Mouse (Mus musculus) lung, adult 2 months (tissue): ENCODE results near the gene Nr6a1.

Source experiments
- CTCF ChIP-seq: fragments of 200-500 bp; IDR thresholded peaks from 2 replicates; pipeline ENCODE4 v1.5.1; 2011; ENCODE audit warnings: mild to moderate bottlenecking, low read length, control low read depth; ENCODE audit not compliant: insufficient read depth
- POLR2A ChIP-seq: fragments of 200-500 bp; IDR thresholded peaks from 2 replicates; pipeline ENCODE4 v1.6.1; 2011; ENCODE audit warnings: low read depth, mild to moderate bottlenecking, control low read depth, low read length, borderline replicate concordance; ENCODE audit errors: extremely low read depth

DNA sequence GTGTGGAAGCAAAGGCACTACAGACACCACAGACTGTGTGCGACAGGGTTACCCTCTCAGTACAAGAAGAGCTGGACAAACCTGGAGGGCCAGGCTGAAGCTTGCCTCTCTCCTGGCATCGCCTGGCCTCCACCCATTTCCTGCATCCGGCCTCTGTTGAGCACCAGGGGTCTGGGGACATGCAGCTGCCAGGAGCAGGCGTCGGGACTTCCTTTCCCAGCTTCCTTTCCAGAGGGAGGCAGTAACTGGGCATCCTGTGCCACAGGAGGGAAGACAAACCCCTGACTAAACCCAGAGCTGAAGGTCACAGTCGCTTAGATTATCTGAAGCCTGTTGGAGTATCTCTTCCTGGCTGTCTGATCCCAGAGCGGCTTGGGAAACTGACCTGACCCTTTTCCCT lies 20.1 kb upstream of the Nr6a1 start:
- no peak for TF ChIP-seq POLR2A
- no peak for TF ChIP-seq CTCF
